Mouse (Mus musculus) heart, postnatal 0 days (tissue): ENCODE data around the gene Wwc1.

ENCODE experiments used
- CTCF ChIP-seq: IDR thresholded peaks from 2 replicates; pipeline ENCODE4 v1.5.1; 2016; ENCODE audit warnings: antibody characterized with exemption, control low read depth, low read depth
- EP300 ChIP-seq: IDR thresholded peaks from 2 replicates; pipeline ENCODE4 v1.6.1; 2016; ENCODE audit warnings: antibody characterized with exemption, low read depth

DNA sequence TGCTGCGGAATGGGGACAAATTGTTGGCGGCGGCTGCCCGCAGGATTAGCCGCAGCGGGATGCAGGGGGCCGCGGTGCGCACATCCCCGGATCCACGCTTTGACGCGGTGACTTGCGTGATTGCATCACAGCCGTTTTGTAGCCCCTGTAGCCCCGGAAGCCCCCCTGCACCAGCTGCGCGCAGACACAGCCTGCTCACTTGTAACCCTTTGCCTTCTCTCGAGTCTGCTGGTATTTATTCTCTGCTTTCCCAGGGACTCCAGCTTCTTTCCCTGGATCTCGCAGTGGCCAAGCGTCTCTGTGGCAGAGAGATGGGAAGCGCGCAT lies 181.9 kb downstream of the Wwc1 start:
- TF ChIP-seq CTCF = no peak
- TF ChIP-seq EP300 = no peak
